Mouse (Mus musculus): Measurements from ENCODE around the gene Nfat5. TPM values are rescaled to one million over a fixed set of nuclear protein-coding genes. Genes with fewer than 3 reads are reported as not detected.

Gene Nfat5
- polyA plus RNA-seq, 2 experiments = 0.76 to 4.6 TPM

DNA sequence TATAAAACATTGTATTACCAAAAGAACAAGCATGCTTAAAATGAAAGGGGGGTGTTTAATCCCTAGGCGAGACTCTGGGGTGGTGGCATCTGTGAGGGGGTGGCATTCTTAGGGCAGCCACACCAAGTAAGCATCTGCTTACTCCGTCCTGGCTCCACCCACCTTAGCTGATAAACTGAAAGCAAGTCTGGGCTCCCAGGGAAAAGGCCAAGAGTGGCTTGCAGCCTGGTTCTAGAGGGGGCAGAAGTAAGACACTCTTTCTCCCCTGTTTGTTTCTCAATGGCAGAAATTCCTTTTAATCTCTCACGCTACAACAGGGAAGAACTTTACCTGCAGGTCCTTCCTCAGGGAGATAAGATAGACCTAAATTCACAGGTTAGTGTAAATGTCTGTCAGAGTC, 38.9 kb upstream of the Nfat5 start:
- ATAC-seq (ENCODE audit: insufficient read depth) (no peak), DNase-seq (ENCODE audit: low read depth in 3 of 3, low spot score in 3 of 3) (peak in 2 of 3 experiments; percentile 5 to 17)
- no peak overlapping the region for H3K9ac ChIP-seq (replicated peaks)
- WGBS (ENCODE audit: insufficient replicate concordance) = 33% methylated on average over 3 of the region's 3 CpGs
- H3K4me3 ChIP-seq (ENCODE audit: insufficient read depth in 1 of 2, low read depth in 2 of 2, low read length in 2 of 2) = no peak overlapping the region
- H3K36me3 ChIP-seq (replicated peaks; ENCODE audit: control insufficient read depth, insufficient read depth, low read depth) = no peaks in the 10 kb centered on the region
- TF ChIP-seq CTCF (IDR thresholded peaks at IDR 0.05; ENCODE audit: low read depth) = no peak
- no peak for TF ChIP-seq EP300 (IDR thresholded peaks at IDR 0.05; ENCODE audit: low read depth)
- no peaks in the 10 kb centered on the region for H3K9me3 ChIP-seq (ENCODE audit: control insufficient read depth, low read length)
- no peaks in the 10 kb centered on the region for H3K4me1 ChIP-seq (replicated peaks; ENCODE audit: control insufficient read depth in 2 of 2, insufficient read depth in 2 of 2, low read length in 1 of 2)
- no peak overlapping the region for H3K27ac ChIP-seq
- no peaks in the 10 kb centered on the region for H3K27me3 ChIP-seq (ENCODE audit: control insufficient read depth, insufficient read depth, low read length)
- H3K4me2 ChIP-seq (ENCODE audit: low read depth) = no peak overlapping the region

DNA sequence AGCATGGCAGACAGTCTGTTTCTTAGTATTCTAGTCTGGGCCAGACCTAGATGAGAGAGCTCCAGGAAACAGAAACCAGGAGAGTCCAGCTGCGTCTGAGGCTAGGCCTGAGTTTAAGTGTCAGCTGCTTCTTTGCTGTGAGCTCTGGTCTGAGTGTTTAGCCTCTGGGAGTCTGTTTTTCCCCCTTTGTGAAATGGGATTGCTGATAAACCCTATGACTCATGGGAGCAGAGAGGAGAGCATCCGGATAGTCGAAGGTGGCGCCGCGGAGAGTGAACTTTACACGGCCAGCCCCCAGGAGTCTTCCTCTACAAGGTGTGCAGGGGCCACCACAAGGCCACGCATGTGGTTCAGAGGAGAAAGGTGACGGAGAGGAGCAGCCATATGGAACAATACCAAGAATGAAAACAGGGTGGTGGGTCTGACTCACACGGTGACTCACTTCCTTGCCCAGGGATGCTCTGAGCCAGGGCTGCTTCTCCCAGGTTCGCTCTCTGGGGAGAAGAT, 38.3 kb upstream of the Nfat5 start:
- no peaks in the 10 kb centered on the region for H3K9me3 ChIP-seq (ENCODE audit: control insufficient read depth, low read length)
- ATAC-seq (ENCODE audit: insufficient read depth) (no peak), DNase-seq (ENCODE audit: low read depth in 3 of 3, low spot score in 3 of 3) (no peak)
- no peaks in the 10 kb centered on the region for H3K4me1 ChIP-seq (replicated peaks; ENCODE audit: control insufficient read depth in 2 of 2, insufficient read depth in 2 of 2, low read length in 1 of 2)
- no peak overlapping the region for H3K4me2 ChIP-seq (ENCODE audit: low read depth)
- H3K36me3 ChIP-seq (replicated peaks; ENCODE audit: control insufficient read depth, insufficient read depth, low read depth) = no peaks in the 10 kb centered on the region
- 51% methylated on average over 11 of the region's 11 CpGs for WGBS (ENCODE audit: insufficient replicate concordance)
- no peaks in the 10 kb centered on the region for H3K27me3 ChIP-seq (ENCODE audit: control insufficient read depth, insufficient read depth, low read length)
- H3K4me3 ChIP-seq (ENCODE audit: insufficient read depth in 1 of 2, low read depth in 2 of 2, low read length in 2 of 2) = no peak overlapping the region
- no peak overlapping the region for H3K9ac ChIP-seq (replicated peaks)
- TF ChIP-seq CTCF (IDR thresholded peaks at IDR 0.05; ENCODE audit: low read depth) = no peak
- TF ChIP-seq EP300 (IDR thresholded peaks at IDR 0.05; ENCODE audit: low read depth) = no peak
- no peak overlapping the region for H3K27ac ChIP-seq

DNA sequence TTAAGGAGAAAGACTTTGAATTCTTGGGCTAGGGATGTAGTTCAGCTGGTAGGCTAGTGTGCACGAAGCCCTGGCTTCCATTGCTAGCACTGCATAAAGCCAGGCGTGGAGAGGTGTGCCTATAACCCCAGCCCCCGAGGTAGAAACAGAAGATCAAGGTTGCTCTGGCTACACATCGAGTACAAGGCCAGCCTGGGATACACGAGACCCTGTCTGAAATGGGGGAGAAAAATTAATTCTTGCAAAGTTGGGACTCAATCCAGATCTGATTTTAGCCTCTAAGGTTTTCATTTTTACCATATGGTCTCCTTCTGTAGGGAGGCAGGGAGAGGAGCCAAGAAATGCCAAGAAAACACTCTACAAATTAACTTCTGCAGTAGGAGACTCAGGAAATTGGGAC, 36.0 kb upstream of the Nfat5 start:
- 48% methylated on average over 5 of the region's 5 CpGs for whole genome bisulfite sequencing (ENCODE audit: insufficient replicate concordance)
- no peak for DNase-seq (ENCODE audit: low read depth in 3 of 3, low spot score in 3 of 3)
- Histone ChIP-seq H3K27me3 (ENCODE audit: control insufficient read depth, insufficient read depth, low read length) (no peaks in the 10 kb centered on the region), H3K9ac (replicated peaks) (no peak overlapping the region), H3K4me1 (replicated peaks; ENCODE audit: control insufficient read depth in 2 of 2, insufficient read depth in 2 of 2, low read length in 1 of 2) (no peaks in the 10 kb centered on the region), H3K4me3 (ENCODE audit: insufficient read depth in 1 of 2, low read depth in 2 of 2, low read length in 2 of 2) (no peak overlapping the region), H3K9me3 (ENCODE audit: control insufficient read depth, low read length) (no peaks in the 10 kb centered on the region), H3K36me3 (replicated peaks; ENCODE audit: control insufficient read depth, insufficient read depth, low read depth) (no peaks in the 10 kb centered on the region), H3K4me2 (ENCODE audit: low read depth) (no peak overlapping the region), H3K27ac (no peak overlapping the region)
- no peak for ATAC-seq (ENCODE audit: insufficient read depth)
- TF ChIP-seq EP300 (IDR thresholded peaks at IDR 0.05; ENCODE audit: low read depth) (no peak), CTCF (IDR thresholded peaks at IDR 0.05; ENCODE audit: low read depth) (no peak)

DNA sequence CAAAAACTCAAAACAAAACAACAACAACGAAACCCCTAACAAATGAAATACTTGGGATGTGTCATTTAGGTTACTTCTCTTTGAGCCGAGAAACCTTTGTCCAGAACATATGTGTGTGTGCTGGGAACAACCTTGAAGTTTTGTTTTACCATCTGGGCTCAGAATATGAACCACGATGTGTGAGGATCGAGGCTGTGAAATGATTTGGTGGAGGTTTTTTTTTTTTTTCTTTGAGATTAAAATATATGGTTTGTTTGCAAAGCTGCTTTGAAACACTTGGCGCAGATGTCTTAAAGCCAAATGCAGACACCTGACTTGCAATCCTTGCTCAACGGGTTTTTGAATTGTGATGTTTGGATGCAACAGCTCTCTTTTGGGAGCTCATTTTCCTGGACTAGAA, 33.1 kb upstream of the Nfat5 start:
- ATAC-seq (ENCODE audit: insufficient read depth) = no peak
- WGBS (ENCODE audit: insufficient replicate concordance) = 65% methylated on average over 6 of the region's 6 CpGs
- Histone ChIP-seq H3K36me3 (replicated peaks; ENCODE audit: control insufficient read depth, insufficient read depth, low read depth) (no peaks in the 10 kb centered on the region), H3K27ac (no peak overlapping the region), H3K4me3 (ENCODE audit: insufficient read depth in 1 of 2, low read depth in 2 of 2, low read length in 2 of 2) (no peak overlapping the region), H3K27me3 (ENCODE audit: control insufficient read depth, insufficient read depth, low read length) (no peaks in the 10 kb centered on the region), H3K4me1 (replicated peaks; ENCODE audit: control insufficient read depth in 2 of 2, insufficient read depth in 2 of 2, low read length in 1 of 2) (no peaks in the 10 kb centered on the region), H3K4me2 (ENCODE audit: low read depth) (no peak overlapping the region), H3K9me3 (ENCODE audit: control insufficient read depth, low read length) (no peaks in the 10 kb centered on the region), H3K9ac (replicated peaks) (no peak overlapping the region)
- no peak for DNase-seq (ENCODE audit: low read depth in 3 of 3, low spot score in 3 of 3)
- no peak for TF ChIP-seq CTCF (IDR thresholded peaks at IDR 0.05; ENCODE audit: low read depth)
- no peak for TF ChIP-seq EP300 (IDR thresholded peaks at IDR 0.05; ENCODE audit: low read depth)

DNA sequence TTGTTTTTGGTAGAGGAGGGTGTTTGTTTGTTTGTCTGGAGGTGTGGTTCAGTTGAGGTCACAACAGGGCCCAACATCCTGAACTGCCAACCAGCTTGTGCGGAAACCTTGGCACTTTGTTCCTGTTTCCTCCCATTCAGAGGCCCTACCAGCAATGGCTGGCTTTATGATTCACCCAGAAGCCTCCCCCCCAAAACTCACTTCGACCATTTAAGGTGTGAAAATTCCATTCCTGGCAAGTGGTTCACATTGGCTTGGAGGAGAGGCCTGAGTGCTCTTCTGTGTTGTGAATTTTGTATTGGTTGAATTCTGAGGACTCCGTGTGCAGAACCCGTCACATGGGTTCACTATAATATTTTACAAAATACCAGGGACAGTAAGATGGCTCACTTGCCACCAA, 32.1 kb upstream of the Nfat5 start:
- Histone ChIP-seq H3K27me3 (ENCODE audit: control insufficient read depth, insufficient read depth, low read length) (no peaks in the 10 kb centered on the region), H3K4me2 (ENCODE audit: low read depth) (no peak overlapping the region), H3K9me3 (ENCODE audit: control insufficient read depth, low read length) (no peaks in the 10 kb centered on the region), H3K9ac (replicated peaks) (no peak overlapping the region), H3K27ac (no peak overlapping the region), H3K4me1 (replicated peaks; ENCODE audit: control insufficient read depth in 2 of 2, insufficient read depth in 2 of 2, low read length in 1 of 2) (no peaks in the 10 kb centered on the region), H3K36me3 (replicated peaks; ENCODE audit: control insufficient read depth, insufficient read depth, low read depth) (no peaks in the 10 kb centered on the region), H3K4me3 (ENCODE audit: insufficient read depth in 1 of 2, low read depth in 2 of 2, low read length in 2 of 2) (no peak overlapping the region)
- DNase-seq (ENCODE audit: low read depth in 3 of 3, low spot score in 3 of 3) = no peak
- no peak for ATAC-seq (ENCODE audit: insufficient read depth)
- TF ChIP-seq EP300 (IDR thresholded peaks at IDR 0.05; ENCODE audit: low read depth) (no peak), CTCF (IDR thresholded peaks at IDR 0.05; ENCODE audit: low read depth) (no peak)
- WGBS (ENCODE audit: insufficient replicate concordance) = 66% methylated on average over 4 of the region's 4 CpGs
